Mouse (Mus musculus) embryonic fibroblast, embryonic 13.5 days (primary cell): ENCODE results near the gene Cyp2c40. TPM values are rescaled to one million over a fixed set of nuclear protein-coding genes. Genes with fewer than 3 reads are reported as not detected.
"Not testable (repeated sequence)": the region's sequence is repeated elsewhere in the genome, so short reads cannot be mapped to it uniquely, and the experiment has no call there.

ENCODE experiments used
- H3K27ac ChIP-seq: 2 replicates; pipeline ENCODE4 v1.5.1; 2012; ENCODE audit warnings: low read length, control low read depth, inconsistent platforms; ENCODE audit not compliant: insufficient read depth
- H3K4me1 ChIP-seq: 2 replicates; pipeline ENCODE4 v1.6.1; 2011; ENCODE audit warnings: low read length; ENCODE audit not compliant: control insufficient read depth, insufficient read depth
- H3K4me3 ChIP-seq: 2 replicates; pipeline ENCODE4 v1.5.1; 2011; ENCODE audit warnings: mild to moderate bottlenecking, control low read depth, low read length; ENCODE audit not compliant: insufficient read depth
- CTCF ChIP-seq: IDR thresholded peaks from 2 replicates; pipeline ENCODE4 v1.5.1; 2011; ENCODE audit warnings: mild to moderate bottlenecking, control low read depth, low read length, moderate library complexity, borderline replicate concordance; ENCODE audit not compliant: insufficient read depth
- POLR2A ChIP-seq: IDR thresholded peaks from 2 replicates; pipeline ENCODE4 v1.6.1; 2011; ENCODE audit warnings: low read depth, mild to moderate bottlenecking, control low read depth, low read length, moderate library complexity
- polyA plus RNA-seq: library from polyadenylated mRNA; stranded (reverse); fragments of >200 nt; gene quantifications from 2 replicates; pipeline ENCODE4 v1.2.4, GENCODE M21; 2011; ENCODE audit warnings: low read depth; ENCODE audit not compliant: missing spikeins, insufficient read length

The Cyp2c40 gene
- polyA plus RNA-seq: not detected in 2 replicates

DNA sequence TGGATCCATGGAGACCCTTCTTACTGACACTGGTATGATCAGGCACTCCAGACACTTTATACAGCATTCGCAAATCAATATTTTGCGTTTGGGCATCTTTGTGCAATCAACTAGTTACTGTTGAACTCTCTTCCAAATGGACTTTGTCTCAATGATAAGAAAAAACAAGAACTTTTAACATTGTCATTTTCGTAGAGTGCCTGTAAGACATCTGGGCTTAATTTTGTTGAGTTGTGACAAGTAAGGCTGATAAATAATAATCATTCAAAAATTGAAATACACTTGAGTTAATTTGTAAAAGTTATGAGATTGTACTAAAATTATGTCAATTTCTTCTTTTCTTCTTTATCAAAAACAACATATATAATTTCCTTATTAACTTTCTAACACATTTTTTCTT, at the start of gene Cyp2c40:
Gene Cyp2c40, minus strand, starts transcription at position 101 of the 400 bp plus-strand sequence.
- not testable (repeated sequence) for H3K27ac ChIP-seq, H3K4me1 ChIP-seq, H3K4me3 ChIP-seq

DNA sequence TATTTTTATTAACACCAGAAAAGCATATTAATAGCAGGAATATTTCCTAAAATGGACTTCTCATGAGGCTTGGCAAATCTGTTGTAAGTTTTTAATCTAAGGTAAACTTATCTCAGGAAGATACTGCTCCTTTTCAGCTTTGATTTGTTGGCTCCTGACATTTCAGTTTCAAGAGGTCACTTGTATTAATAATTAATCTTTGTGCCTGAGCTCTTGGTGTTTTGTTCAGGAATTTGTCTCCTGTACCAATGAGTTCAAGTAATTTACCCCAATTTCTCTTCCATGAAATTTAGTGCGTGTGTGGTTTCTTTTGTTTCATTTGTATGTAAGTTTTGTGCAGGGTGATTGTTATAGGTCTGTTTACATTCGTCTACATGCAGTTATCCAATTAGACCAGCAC, 8.3 kb upstream of the Cyp2c40 start:
- H3K27ac ChIP-seq, H3K4me3 ChIP-seq, H3K4me1 ChIP-seq: not testable (repeated sequence)

DNA sequence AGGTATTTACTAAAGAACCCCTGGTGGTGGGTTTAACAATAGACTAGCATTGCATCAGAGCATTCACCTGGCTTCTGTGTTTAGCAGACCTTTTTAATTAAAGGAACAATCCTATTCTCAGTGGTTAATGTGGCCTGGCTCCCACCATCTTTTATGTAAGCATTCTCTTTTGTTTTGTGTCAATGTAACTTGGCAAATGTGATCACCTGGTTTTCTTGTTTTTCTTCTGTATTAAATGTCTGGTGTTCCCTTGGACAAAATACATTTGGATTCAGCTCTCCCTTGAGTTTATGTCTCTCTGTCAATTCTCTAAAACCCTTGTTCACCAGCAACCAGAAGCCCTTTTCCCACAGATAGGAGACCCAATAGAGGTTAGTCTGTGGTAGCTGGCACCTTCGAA, 3.8 kb upstream of the Cyp2c40 start:
- H3K4me1 ChIP-seq, H3K4me3 ChIP-seq: not testable (repeated sequence)

DNA sequence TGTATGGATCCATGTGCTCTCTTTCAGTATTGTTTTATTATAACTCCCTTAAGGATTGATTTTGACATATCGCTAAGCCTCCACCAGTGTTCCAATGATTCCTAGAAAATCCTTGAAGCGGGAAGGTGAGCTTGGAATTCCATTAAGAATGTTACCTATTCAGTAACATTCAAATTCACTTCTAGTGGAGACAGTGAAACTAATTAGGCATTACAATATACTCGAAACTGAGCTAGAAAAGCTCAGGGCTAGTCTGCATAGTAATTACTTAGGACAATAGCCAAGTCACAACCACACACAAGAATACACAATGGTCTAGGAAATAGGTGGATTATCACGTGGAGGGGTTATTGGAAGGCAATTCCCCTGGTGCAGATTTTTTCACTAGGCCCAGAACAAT, 3.4 kb upstream of the Cyp2c40 start:
- not testable (repeated sequence) for H3K4me3 ChIP-seq, H3K4me1 ChIP-seq, H3K27ac ChIP-seq

More for the DNA sequence above, 3.8 kb upstream of the Cyp2c40 start:
- H3K27ac ChIP-seq: not testable (repeated sequence)

DNA sequence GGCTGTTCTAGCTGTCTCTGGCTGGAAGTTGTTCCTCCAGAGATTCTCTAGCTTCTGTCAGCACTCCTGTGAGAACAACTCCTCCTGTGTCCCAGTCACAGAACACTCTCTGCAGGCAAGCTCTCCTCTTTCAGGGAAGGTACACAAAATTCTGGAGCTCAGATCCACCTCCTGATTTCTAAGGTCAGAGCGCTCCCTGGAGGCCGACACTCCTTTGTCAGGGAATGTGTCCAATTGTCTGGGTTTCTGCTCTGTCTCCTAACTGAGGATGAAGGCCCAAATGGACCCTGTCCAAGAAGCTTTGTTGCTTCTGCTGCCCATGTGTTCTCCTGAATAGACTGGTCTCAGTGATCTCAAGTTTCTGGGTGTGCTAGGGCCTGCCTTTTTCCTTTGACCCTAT, 27.2 kb downstream of the Cyp2c40 start:
- not testable (repeated sequence) for H3K27ac ChIP-seq, H3K4me1 ChIP-seq, H3K4me3 ChIP-seq

DNA sequence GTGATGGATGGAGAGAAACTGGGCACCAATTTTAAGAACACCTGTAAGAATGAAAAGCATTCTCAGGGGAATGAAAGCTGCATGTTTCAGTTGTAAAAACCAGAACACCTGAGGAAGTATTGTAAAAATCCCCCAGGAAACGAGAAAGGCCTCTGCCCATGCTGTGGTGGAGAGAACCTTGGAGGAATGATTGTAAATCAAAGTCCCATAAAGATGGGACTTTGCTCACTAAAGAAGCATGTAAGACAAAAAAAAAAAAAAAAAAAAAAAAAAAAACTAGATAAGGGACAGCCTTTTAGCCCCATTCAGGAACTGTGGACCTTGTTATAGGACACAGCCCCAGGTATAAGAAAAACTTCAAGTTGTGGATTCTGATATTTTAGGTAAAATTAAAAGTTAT, 67.3 kb downstream of the Cyp2c40 start:
- no peaks in the 10 kb centered on the region for H3K4me1 ChIP-seq
- no peak overlapping the region for H3K4me3 ChIP-seq
- TF ChIP-seq POLR2A (no peak), CTCF (no peak)
- no peak overlapping the region for H3K27ac ChIP-seq

DNA sequence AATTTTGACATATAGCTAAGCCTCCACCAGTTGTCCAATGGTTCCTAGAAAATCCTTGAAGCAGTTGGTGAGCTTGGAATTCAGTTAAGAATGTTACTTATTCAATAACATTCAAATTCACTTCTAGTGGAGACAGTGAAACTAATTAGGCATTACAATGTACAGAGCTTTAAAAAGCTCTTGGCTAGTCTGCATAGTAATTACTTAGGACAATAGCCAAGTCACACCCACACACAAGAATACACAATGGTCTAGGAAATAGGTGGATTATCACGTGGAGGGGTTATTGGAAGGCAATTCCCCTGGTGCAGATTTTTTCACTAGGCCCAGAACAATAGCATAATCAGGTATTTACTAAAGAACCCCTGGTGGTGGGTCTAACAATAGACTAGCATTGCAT, 68.3 kb downstream of the Cyp2c40 start:
- not testable (repeated sequence) for H3K27ac ChIP-seq, H3K4me3 ChIP-seq, H3K4me1 ChIP-seq

DNA sequence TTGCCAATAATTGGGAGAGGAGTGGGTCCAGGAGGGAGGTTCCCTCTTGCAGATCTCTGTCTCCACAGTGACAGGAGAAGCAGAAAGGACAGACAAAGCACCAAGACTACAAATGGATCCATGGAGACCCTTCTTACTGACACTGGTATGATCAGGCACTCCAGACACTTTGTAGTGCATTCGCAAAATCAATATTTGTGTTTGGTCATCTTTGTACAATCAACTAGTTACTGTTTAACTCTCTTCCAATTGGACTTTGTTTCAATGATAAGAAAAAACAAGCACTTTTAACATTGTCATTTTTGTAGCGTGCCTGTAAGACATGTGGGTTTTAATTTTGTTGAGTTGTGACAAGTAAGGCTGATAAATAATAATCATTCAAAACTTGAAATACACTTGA, 71.7 kb downstream of the Cyp2c40 start, which contains the start of gene Cyp2c68:
Gene Cyp2c68, minus strand, starts transcription at position 135 of the 400 bp plus-strand sequence.
- Histone ChIP-seq H3K4me3 (no peak within 1 kb of the TSS), H3K27ac (no peak within 1 kb of the TSS), H3K4me1 (no peaks in the 10 kb centered on the region)
- TF ChIP-seq POLR2A (no peak), CTCF (no peak)

Other genes with a start within 250 kb of the Cyp2c40 start
- gene Cyp2c67, start 163.8 kb downstream of the Cyp2c40 start, polyA plus RNA-seq: not detected in 2 replicates
- gene Cyp2c68, start 71.8 kb downstream of the Cyp2c40 start, polyA plus RNA-seq: not detected in 2 replicates
- not detected in 2 replicates for gene Cyp2c69, start 74.0 kb upstream of the Cyp2c40 start, polyA plus RNA-seq
- gene Cyp2c37, start 179.6 kb upstream of the Cyp2c40 start, polyA plus RNA-seq: not detected in 2 replicates